Comparison of ENCODE assay signal across 22 mouse cellular contexts in the genomic region with DNA sequence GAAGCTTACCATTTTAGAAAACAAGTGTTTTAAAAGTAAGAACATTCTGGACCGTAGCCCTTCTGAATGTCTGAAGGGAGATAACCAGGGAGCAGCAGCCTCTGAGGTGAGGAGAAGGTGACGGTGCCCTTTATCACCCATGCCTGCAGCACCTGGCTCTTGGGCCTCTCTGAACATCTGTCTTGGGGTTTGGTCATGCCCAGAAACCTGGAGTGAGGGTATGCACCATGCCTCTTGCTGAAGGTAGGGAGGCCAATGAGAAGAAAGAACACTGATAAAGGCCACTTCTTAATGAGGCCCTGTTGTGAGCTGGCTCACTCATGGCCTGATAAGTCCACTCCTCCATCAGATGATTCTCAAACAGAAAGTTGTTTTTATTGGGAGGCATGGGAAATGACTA. TPM values are rescaled to one million over a fixed set of nuclear protein-coding genes. Genes with fewer than 3 reads are reported as not detected.
A peak's percentile ranks its signal among the peaks of the same experiment; 100 is the strongest.
DNase-seq lines count a peak whose midpoint lies in the region; ATAC-seq lines count a peak whose summit lies in the region.
"Had no signal": no experiment of that assay in that cellular context is flagged by ENCODE, and none has a peak within 500 bp of the region (broad histone marks: within the 10 kb centered on the region; RNA-seq: fewer than 3 reads in every experiment).

No protein-coding gene starts in this region.

- no peak for DNase-seq in hindbrain, embryonic 10.5 days (ENCODE audit: low spot score)
- DNase-seq in neural tube, embryonic 10.5 days (ENCODE audit: extremely low spot score, low spot score): no peak
- no peak for DNase-seq in MN1 (ENCODE audit: low spot score)
- no peak for DNase-seq in urinary bladder, postnatal 4 days (ENCODE audit: low spot score in 2 of 2)
- DNase-seq: adrenal gland, postnatal 10 days; B cell, adult 2 months; cerebellum, adult 11-12 months; cerebellum, adult 9-10 months; cerebellum, postnatal 36 days; gastrocnemius, postnatal 14 days; heart, adult 2 months; heart, postnatal 14 days had no signal

- peaks cover 56% of the 10 kb centered on the region for H3K4me1 ChIP-seq in hindbrain, embryonic 10.5 days (replicated peaks)
- peaks cover 14% of the 10 kb centered on the region for H3K4me1 ChIP-seq in hindbrain, embryonic 16.5 days (ENCODE audit: control insufficient read depth, insufficient read depth, low read depth, low read length)
- H3K4me1 ChIP-seq in neural tube, embryonic 13.5 days (replicated peaks): peaks cover 53% of the 10 kb centered on the region
- no peaks in the 10 kb centered on the region for H3K4me1 ChIP-seq in liver, embryonic 16.5 days (ENCODE audit: control insufficient read depth, low read depth, low read length)
- H3K4me1 ChIP-seq: heart, embryonic 15.5 days had no signal

- ATAC-seq in hindbrain, embryonic 16.5 days: no peak
- ATAC-seq in neural tube, embryonic 13.5 days (ENCODE audit: low read depth): no peak
- ATAC-seq in liver, embryonic 16.5 days (ENCODE audit: low read depth): peak; percentile 27; the same call in 1 of the 2 replicates
- ATAC-seq: CD4-positive, CD25-positive, alpha-beta regulatory T cell, adult 4 months; forebrain, embryonic 16.5 days had no signal

- H3K4me2 ChIP-seq in hindbrain, embryonic 16.5 days (ENCODE audit: low read length): no peak overlapping the region
- H3K4me2 ChIP-seq in neural tube, embryonic 13.5 days: no peak overlapping the region
- no peak overlapping the region for H3K4me2 ChIP-seq in liver, embryonic 16.5 days (ENCODE audit: low read depth, low read length)
- H3K4me2 ChIP-seq: embryonic facial prominence, embryonic 13.5 days; forebrain, embryonic 12.5 days; heart, embryonic 11.5 days; heart, embryonic 15.5 days had no signal

- no peak overlapping the region for H3K4me3 ChIP-seq in hindbrain, embryonic 10.5 days
- no peak overlapping the region for H3K4me3 ChIP-seq in hindbrain, embryonic 16.5 days (ENCODE audit: low read length)
- H3K4me3 ChIP-seq in neural tube, embryonic 13.5 days: no peak overlapping the region
- H3K4me3 ChIP-seq in liver, embryonic 16.5 days (ENCODE audit: low read depth, low read length): no peak overlapping the region
- H3K4me3 ChIP-seq: embryonic facial prominence, embryonic 13.5 days; forebrain, embryonic 12.5 days; heart, adult 2 months; heart, embryonic 15.5 days had no signal

- peak overlapping the region; percentile 40; the same call in 1 of the 2 replicates for H3K27ac ChIP-seq in hindbrain, embryonic 10.5 days
- H3K27ac ChIP-seq in hindbrain, embryonic 16.5 days (ENCODE audit: low read depth, low read length): no peak overlapping the region
- H3K27ac ChIP-seq in neural tube, embryonic 13.5 days (replicated peaks): peak overlapping the region; percentile 67
- no peak overlapping the region for H3K27ac ChIP-seq in liver, embryonic 16.5 days (ENCODE audit: low read length)
- H3K27ac ChIP-seq: embryonic facial prominence, embryonic 13.5 days; forebrain, embryonic 12.5 days; heart, adult 2 months; heart, embryonic 15.5 days had no signal

- no peaks in the 10 kb centered on the region for H3K27me3 ChIP-seq in hindbrain, embryonic 10.5 days (ENCODE audit: insufficient read depth, poor library complexity, severe bottlenecking)
- H3K27me3 ChIP-seq in hindbrain, embryonic 16.5 days (replicated peaks; ENCODE audit: control insufficient read depth, insufficient read depth, low read length): no peaks in the 10 kb centered on the region
- H3K27me3 ChIP-seq in neural tube, embryonic 13.5 days: no peaks in the 10 kb centered on the region
- H3K27me3 ChIP-seq in liver, embryonic 16.5 days (ENCODE audit: control insufficient read depth, insufficient read depth, low read depth, low read length): no peaks in the 10 kb centered on the region
- H3K27me3 ChIP-seq: forebrain, embryonic 12.5 days; heart, embryonic 15.5 days had no signal

- H3K9me3 ChIP-seq in hindbrain, embryonic 10.5 days: no peaks in the 10 kb centered on the region
- no peaks in the 10 kb centered on the region for H3K9me3 ChIP-seq in hindbrain, embryonic 16.5 days (ENCODE audit: control insufficient read depth, low read length)
- H3K9me3 ChIP-seq in neural tube, embryonic 13.5 days: no peaks in the 10 kb centered on the region
- H3K9me3 ChIP-seq in liver, embryonic 16.5 days (replicated peaks; ENCODE audit: control insufficient read depth, low read length): no peaks in the 10 kb centered on the region
- H3K9me3 ChIP-seq: embryonic facial prominence, embryonic 13.5 days; forebrain, embryonic 12.5 days; G1E; heart, embryonic 15.5 days had no signal

- no peak overlapping the region for H3K9ac ChIP-seq in hindbrain, embryonic 16.5 days (ENCODE audit: low read depth, low read length)
- no peak overlapping the region for H3K9ac ChIP-seq in neural tube, embryonic 13.5 days
- no peak overlapping the region for H3K9ac ChIP-seq in liver, embryonic 16.5 days (ENCODE audit: low read depth, low read length)
- H3K9ac ChIP-seq: embryonic facial prominence, embryonic 13.5 days; forebrain, embryonic 12.5 days; heart, embryonic 15.5 days had no signal

- 91% methylated on average over 2 of the region's 2 CpGs for WGBS in hindbrain, embryonic 10.5 days
- 75% methylated on average over 2 of the region's 2 CpGs for WGBS in hindbrain, embryonic 16.5 days
- 67% methylated on average over 2 of the region's 2 CpGs for WGBS in neural tube, embryonic 13.5 days
- WGBS in liver, embryonic 16.5 days (ENCODE audit: insufficient replicate concordance): 33% methylated on average over 2 of the region's 2 CpGs

- no peaks in the 10 kb centered on the region for H3K36me3 ChIP-seq in hindbrain, embryonic 10.5 days
- H3K36me3 ChIP-seq in hindbrain, embryonic 16.5 days (ENCODE audit: control insufficient read depth, insufficient read depth, low read length): no peaks in the 10 kb centered on the region
- no peaks in the 10 kb centered on the region for H3K36me3 ChIP-seq in neural tube, embryonic 13.5 days
- H3K36me3 ChIP-seq in liver, embryonic 16.5 days (ENCODE audit: control insufficient read depth, insufficient read depth): no peaks in the 10 kb centered on the region
- H3K36me3 ChIP-seq: forebrain, embryonic 12.5 days; heart, embryonic 15.5 days had no signal

RNA-seq across cellular contexts. Expression of gene Wars, which starts 34.3 kb away (rescaled TPM):
- 142 and 143 TPM in 2 replicates for polyA plus RNA-seq in hindbrain, embryonic 10.5 days (2016; fragmentation: Nextera tagmentation; extraction: Ambion mirVana)
- polyA plus RNA-seq in hindbrain, embryonic 16.5 days (2015; fragmentation: Nextera tagmentation; extraction: Ambion mirVana): 108 and 115 TPM in 2 replicates
- polyA plus RNA-seq in neural tube, embryonic 13.5 days (2015; fragmentation: Nextera tagmentation; extraction: Ambion mirVana): 108 and 109 TPM in 2 replicates
- 22.8 and 25.7 TPM in 2 replicates for polyA plus RNA-seq in liver, embryonic 16.5 days (2015; fragmentation: Nextera tagmentation; extraction: Ambion mirVana)

RNA-seq across cellular contexts. Expression of gene Wdr25, which starts 34.8 kb away (rescaled TPM):
- polyA plus RNA-seq in hindbrain, embryonic 10.5 days (2016; fragmentation: Nextera tagmentation; extraction: Ambion mirVana): 9.0 and 10.4 TPM in 2 replicates
- polyA plus RNA-seq in hindbrain, embryonic 16.5 days (2015; fragmentation: Nextera tagmentation; extraction: Ambion mirVana): 5.0 and 6.0 TPM in 2 replicates
- polyA plus RNA-seq in neural tube, embryonic 13.5 days (2015; fragmentation: Nextera tagmentation; extraction: Ambion mirVana): 6.5 and 7.4 TPM in 2 replicates
- polyA plus RNA-seq in liver, embryonic 16.5 days (2015; fragmentation: Nextera tagmentation; extraction: Ambion mirVana): 1.3 and 3.1 TPM in 2 replicates

Comparison
In these comparisons a context has a peak if more than half of its experiments do, and no peak if none do; other contexts are left out.
1. H3K27ac ChIP-seq: peak in hindbrain, embryonic 10.5 days (single experiment) and neural tube, embryonic 13.5 days (single experiment); none in hindbrain, embryonic 16.5 days (single experiment) and liver, embryonic 16.5 days (single experiment).